Mouse (Mus musculus) kidney, adult 11 months (tissue): ENCODE results near the gene Antxr1.

Experiments used
- DNase-seq: peaks from one replicate; pipeline ENCODE4 v3.0.0; 2022

Gene Antxr1

DNA sequence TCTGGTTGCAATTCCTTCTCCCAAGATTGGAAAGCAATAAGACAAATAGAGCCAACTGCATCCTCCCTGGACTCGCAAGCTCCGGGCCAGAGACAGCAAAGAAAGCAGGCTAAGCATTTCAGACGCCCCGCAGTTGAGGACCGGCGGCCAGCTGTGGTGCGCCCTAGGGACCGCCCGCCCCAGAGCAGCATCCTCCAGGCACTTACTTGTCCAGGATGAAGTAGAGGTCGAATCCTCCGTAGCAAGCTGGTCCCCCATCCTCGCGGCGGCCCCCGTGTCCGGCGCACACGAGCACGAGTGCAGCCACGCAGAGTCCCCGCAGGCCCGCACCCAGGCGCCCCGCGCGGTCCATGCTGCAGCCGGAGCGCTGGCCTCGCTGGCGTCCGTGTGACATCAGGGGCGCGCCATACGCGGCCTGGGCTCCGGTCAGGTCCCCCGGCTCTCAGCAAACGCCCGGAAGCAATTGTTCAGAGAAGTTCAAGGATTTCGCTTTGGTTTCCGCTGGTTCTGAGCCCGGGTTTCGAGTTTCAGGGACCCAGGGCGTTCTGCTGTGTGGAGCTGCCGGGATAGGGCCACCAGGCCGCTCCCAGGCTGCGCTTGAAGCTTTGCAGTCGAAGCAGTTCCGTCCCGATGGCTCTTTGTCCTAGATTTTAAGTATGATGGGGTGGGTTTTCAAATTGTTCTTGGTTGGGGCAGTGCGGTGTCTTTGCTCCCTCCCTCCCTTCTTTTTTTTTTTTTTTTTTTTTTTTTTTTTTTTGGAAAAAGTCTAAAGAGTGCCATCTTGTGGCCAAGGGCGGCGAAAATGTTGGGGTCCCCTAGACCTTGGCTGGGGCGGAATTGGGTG lies at the start of gene Antxr1:
TSS of gene Antxr1 (minus strand) at position 731 of the 844 bp plus-strand sequence.
- DNase-seq = peak; percentile 25

- DNase-seq = no peak
Observed at GRCm38 (mm10) chr6:87384761-87385160, 49.1 kb upstream of the Antxr1 start.

DNA sequence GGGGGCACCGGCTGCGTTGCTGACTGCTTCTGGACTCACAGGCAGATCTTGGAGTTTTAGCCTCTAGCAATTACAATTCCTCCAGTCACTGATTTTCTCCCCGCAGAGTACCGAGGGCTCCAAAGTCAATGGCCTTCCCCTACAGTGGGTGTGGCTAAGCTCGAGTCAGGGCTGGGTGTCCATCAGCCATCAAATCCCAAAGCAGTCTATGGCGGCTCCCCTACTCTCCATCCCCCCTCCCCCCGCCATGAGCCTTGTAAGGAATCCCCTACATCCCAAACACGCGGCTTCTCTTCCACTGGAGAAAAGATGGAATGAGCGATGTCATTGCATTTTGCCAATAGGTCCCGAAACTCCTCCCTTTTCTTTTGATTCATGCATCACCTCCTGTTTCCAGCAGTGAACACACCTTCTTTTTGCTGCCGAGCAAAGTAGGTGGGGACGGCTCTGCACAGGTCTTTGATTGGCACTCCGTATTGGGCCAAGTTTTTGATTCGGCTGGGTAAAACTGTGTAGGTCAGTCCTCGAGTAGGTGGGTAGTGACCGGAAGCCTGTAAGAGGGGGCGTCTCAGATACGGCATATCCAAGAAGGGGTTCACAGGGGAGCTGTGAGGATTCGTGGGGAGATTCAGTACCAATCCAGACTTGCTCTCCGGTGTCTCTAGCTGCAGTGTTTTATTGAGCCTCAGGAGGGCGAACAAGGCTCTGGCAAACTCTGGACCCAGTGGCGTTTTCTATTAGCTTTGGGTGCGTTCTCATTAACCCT lies 48.5 kb upstream of the Antxr1 start:
- DNase-seq = no peak

DNA sequence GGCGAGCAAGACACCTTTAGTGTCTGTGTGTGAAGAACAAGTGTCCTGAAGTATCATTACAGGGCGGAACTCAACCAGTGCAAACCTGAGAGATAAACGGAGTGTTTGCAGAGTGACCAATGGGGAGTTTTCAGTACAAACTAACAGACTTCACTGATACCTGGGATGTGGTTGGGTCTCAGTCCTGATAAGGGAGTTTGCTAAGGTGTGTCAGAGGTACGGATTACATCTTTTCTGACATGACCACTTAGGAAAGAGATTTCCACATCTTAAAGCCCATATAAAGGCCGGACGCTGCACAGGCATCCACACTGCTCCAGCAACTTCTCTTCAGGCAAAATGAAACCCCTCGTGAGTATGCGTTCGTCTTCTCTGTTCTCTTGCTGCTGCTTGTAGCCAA lies 37.4 kb upstream of the Antxr1 start, which contains the start of gene Gkn2:
TSS of gene Gkn2 (plus strand) at position 301 of the 400 bp plus-strand sequence.
- DNase-seq = no peak

DNA sequence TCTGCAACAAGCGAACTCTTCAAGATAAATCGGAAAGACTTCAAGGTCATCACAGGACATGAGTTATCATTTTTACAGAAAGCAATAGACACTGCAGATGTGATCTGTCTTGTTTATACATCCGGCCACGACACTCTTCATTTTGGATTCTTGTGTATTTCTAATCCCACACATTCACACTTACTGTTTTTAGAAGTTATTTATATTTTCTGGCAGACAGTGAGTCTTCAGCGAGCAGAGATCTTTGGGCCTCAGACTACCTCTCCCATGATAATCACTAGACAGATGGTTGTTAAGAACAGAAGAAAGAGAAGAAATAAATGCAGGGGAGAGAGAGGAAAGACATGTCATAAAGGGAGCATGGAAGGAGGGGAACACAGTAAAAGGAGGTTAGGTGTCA lies 33.6 kb upstream of the Antxr1 start:
- DNase-seq = no peak

DNA sequence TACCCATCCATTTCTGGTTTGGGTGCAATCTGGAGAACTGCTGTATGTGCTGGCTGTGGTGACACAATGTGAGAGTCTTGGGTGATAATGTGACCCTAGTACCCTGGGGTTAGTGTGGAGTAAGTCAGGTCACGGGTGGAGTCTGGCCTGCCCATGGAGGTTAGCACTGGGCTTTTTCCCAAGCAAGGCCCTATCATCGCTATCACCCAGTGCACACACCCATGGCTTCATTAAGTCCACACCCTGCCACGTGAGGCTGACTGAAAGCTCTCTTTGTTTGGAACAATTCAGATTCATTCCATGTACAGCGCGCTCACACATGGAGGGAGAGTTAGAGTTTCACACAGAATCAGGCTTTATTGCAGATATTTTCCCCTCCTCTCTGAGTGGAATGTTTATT lies 18.8 kb upstream of the Antxr1 start:
- DNase-seq = no peak

DNA sequence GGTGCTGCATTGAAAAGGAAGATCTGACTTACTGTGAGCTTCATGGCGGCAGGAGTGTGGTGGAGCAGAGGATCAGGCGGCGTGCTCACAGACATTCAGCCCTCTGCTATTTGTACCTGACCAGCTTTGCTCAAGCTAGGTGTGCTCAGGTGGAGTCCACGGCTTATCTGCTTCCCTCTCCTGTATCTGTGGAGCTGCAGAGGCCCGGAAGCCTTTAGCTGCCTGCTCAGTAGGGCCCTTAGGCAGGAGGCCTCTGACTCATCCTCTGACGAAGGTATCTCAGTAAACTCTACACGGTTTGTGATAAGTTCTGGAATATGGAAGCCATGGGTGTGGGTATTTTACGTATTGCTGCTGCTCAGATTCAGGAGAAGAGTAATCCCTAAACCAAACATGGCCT lies 15.2 kb upstream of the Antxr1 start, which contains the start of gene Gkn1:
TSS of gene Gkn1 (minus strand) at position 114 of the 400 bp plus-strand sequence.
- DNase-seq = no peak

DNA sequence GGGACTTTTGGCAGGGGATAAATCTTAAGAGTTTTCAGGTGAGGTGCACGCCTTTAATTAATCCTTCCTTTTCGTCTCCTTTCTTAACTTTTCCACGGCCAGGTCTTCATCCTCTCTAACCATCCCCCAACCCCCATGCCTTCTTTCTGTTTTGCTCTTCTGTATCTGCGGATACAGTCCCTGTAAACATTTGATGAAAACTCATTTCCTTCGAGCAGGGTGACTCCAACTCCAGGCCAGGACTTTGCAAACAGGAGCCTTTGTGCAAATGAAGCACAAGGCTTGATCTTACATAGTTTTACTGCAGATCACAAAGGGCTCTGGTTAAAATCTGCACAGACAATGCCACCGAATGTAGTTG lies 294 bp upstream of the Antxr1 start:
- no peak for DNase-seq

DNA sequence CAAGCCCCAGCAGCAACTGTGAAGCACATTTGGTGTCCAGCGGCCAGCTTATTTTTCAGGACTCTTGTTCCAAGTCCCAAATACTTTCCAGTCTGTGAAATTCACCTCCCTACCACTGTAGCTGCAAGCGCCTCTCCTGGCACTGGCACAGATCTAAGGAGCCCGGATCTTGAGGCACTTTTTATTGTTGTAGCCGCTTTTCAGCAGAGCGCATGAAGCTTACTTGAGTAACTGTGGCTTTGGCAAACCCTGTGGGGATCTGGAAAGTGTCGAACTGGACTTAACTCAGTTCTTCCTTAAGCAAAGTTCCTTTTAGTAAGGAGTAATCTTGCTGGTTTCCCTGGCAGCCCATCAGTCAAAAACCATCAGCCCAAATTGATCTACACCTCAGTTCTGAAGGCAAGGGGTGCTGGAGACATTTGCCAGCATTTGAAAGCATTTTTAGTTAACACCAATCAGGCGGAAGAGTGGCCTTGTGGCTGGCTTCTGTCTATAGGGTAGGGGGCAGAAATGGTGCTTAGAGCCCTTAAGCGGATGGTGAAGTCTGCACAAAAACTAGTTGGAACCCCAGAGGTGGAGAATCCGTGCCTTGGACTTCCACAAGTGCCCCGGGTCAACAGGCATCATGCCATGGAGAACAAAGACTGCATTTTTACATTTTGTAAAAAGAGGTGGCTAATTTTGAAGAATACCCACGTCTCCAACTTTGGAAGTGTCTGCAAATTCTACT lies 1.1 kb downstream of the Antxr1 start:
- DNase-seq = no peak

- DNase-seq = no peak
Observed at GRCm38 (mm10) chr6:87332380-87332779, 3.2 kb downstream of the Antxr1 start.

- peak; percentile 70 for DNase-seq
Observed at GRCm38 (mm10) chr6:87328265-87329173, 7.1 kb downstream of the Antxr1 start.

- no peak for DNase-seq
Observed at GRCm38 (mm10) chr6:87326932-87327331, 8.7 kb downstream of the Antxr1 start.

DNA sequence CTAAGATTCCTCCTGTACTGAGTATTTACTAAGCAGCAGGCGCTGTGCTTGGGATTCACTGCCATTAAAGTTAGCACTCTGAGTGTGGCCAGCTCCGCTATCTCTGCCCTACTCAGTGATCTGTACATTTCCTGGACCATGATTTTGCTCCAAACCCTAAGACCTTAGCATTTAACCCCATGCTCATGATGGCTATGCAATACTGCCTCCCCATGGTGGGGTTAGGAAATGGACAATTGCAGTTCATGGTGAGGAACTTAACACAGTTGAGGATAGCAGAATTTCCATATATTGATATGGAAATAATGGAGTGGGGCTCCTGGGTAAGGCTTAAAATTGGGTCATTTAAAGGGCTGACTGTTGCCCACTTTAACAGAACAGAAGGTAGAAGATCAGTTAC lies 12.2 kb downstream of the Antxr1 start:
- DNase-seq = peak; percentile 17

DNA sequence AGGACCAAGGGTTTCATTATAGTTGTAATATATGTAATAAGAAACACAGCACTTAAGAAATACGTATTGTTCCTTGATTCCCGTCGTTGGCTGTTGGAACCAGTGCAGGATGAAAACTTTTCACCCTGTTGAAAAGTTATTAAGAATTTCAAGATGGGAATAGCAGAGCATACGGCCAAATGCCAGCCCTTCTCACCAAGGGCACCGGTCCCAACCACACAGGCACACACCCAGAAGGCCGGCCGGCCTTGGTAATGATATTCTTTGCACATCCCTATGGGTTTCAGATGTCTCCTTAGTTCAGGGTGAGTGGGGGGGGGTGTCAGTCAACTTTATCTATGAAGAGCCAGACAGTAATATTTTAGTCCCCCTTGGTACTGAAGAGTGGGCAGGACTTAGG lies 17.0 kb downstream of the Antxr1 start:
- DNase-seq = no peak

- no peak for DNase-seq
Observed at GRCm38 (mm10) chr6:87316966-87317365, 18.7 kb downstream of the Antxr1 start.

GRCm38 (mm10) chr6:87312761-87313160 lies 22.9 kb downstream of the Antxr1 start:
- DNase-seq = no peak

GRCm38 (mm10) chr6:87304486-87304885 lies 31.1 kb downstream of the Antxr1 start:
- no peak for DNase-seq

DNA sequence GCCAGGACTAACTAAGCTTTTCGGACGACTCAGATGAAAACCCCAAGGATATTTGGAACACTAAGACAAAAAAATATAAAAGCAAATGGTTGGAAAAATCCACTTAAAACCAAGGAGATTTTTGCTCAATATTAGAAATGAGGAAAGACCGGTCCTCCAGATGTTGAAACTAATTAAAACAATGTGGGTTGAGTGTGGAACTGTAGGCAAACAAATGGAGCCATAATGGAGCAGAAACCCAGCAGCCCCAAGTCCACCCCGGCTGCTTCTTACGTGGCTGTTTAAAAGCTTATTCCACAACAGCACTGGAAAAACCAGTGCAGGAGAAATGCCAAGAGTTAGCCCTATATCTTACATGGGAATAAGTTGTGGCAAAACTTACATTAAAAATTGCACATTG lies 32.9 kb downstream of the Antxr1 start:
- no peak for DNase-seq

DNA sequence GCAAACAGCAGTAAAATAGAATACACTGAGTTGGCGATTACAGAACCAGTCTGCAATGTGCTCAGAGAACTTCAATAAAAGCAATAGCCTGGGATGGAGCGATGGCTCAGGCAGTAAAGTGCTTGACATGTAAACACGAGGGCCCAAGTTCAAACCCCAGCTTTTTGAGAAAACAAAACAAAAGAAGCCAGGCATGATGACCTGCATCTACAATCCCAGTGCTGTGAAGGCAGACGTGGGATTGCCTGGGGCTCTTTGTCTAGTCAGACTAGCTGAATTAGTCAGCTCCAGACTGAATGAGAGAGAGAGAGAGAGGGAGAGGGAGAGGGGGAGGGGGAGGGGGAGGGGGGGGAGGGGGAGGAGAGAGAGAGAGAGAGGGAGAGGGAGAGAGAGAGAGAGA lies 33.6 kb downstream of the Antxr1 start:
- no peak for DNase-seq

GRCm38 (mm10) chr6:87294904-87295303 lies 40.7 kb downstream of the Antxr1 start:
- DNase-seq = no peak

GRCm38 (mm10) chr6:87292911-87293851 lies 42.4 kb downstream of the Antxr1 start:
- no peak for DNase-seq
